Mouse (Mus musculus) hindbrain, embryonic 13.5 days (tissue): ENCODE results near the gene March1. TPM values are rescaled to one million over a fixed set of nuclear protein-coding genes. Genes with fewer than 3 reads are reported as not detected.
A peak's percentile ranks its signal among the peaks of the same experiment; 100 is the strongest.

Source experiments
- ATAC-seq: fragments of 200-750 bp; cut with Nextera tagmentation; 2 replicates; pipeline ENCODE4 v1.8.0; 2017; ENCODE audit warnings: moderate TSS enrichment; ENCODE audit not compliant: low FRiP score
- H3K27ac ChIP-seq: fragments of 300-500 bp; sonication (generic); 2 replicates; pipeline ENCODE4 v1.5.1; 2015; ENCODE audit warnings: inconsistent platforms, mild to moderate bottlenecking, moderate library complexity
- H3K27me3 ChIP-seq: fragments of 300-500 bp; sonication (generic); 2 replicates; pipeline ENCODE4 v1.6.1; 2015; ENCODE audit warnings: mild to moderate bottlenecking, inconsistent platforms
- H3K36me3 ChIP-seq: fragments of 300-500 bp; sonication (generic); 2 replicates; pipeline ENCODE4 v1.6.1; 2015; ENCODE audit warnings: mild to moderate bottlenecking, inconsistent platforms
- H3K4me1 ChIP-seq: fragments of 300-500 bp; sonication (generic); replicated peaks from 2 replicates; pipeline ENCODE4 v1.6.1; 2015; ENCODE audit warnings: inconsistent platforms
- H3K4me2 ChIP-seq: fragments of 300-500 bp; sonication (generic); 2 replicates; pipeline ENCODE4 v1.6.1; 2015; ENCODE audit warnings: inconsistent platforms, mild to moderate bottlenecking, moderate library complexity
- H3K4me3 ChIP-seq: fragments of 300-500 bp; sonication (generic); 2 replicates; pipeline ENCODE4 v1.5.1; 2015; ENCODE audit warnings: mild to moderate bottlenecking, inconsistent platforms
- H3K9ac ChIP-seq: fragments of 300-500 bp; sonication (generic); 2 replicates; pipeline ENCODE4 v1.6.1; 2015; ENCODE audit warnings: mild to moderate bottlenecking, inconsistent platforms
- H3K9me3 ChIP-seq: fragments of 300-500 bp; sonication (generic); 2 replicates; pipeline ENCODE4 v1.6.1; 2016; ENCODE audit warnings: inconsistent platforms
- WGBS: fragments of 180-500 bp; shearing (Covaris S2); methylation state at CpG from one replicate; pipeline ENCODE4 v1.1.7; 2015; 5-methylcytosine and 5-hydroxymethylcytosine counted together
- polyA plus RNA-seq: library from polyadenylated mRNA; unstranded; fragments of >200 nt; fragmentation: Nextera tagmentation; extraction: Ambion mirVana; gene quantifications from 2 replicates; pipeline ENCODE4 v1.2.1, GENCODE M21; 2015

March1 gene
- polyA plus RNA-seq, 1 experiment from 2014 or later: 35.9 TPM

- Histone ChIP-seq H3K4me2 (no peak overlapping the region), H3K9me3 (no peaks in the 10 kb centered on the region), H3K36me3 (no peaks in the 10 kb centered on the region), H3K27me3 (no peaks in the 10 kb centered on the region), H3K9ac (no peak overlapping the region), H3K4me1 (no peaks in the 10 kb centered on the region), H3K27ac (no peak overlapping the region), H3K4me3 (no peak overlapping the region)
- no peak for ATAC-seq
- 81% methylated on average over 3 of the region's 3 CpGs for WGBS
Measured at GRCm38 (mm10) chr8:66200169-66200568, 582.5 kb downstream of the March1 start.

- no peaks in the 10 kb centered on the region for H3K27me3 ChIP-seq
- 85% methylated on average over 7 of the region's 7 CpGs for WGBS
- no peaks in the 10 kb centered on the region for H3K36me3 ChIP-seq
- no peak overlapping the region for H3K4me3 ChIP-seq
- no peak for ATAC-seq
- H3K4me2 ChIP-seq: no peak overlapping the region
- no peaks in the 10 kb centered on the region for H3K4me1 ChIP-seq
- H3K9me3 ChIP-seq: no peaks in the 10 kb centered on the region
- H3K9ac ChIP-seq: no peak overlapping the region
- H3K27ac ChIP-seq: no peak overlapping the region
Measured at GRCm38 (mm10) chr8:66203814-66204438, 586.2 kb downstream of the March1 start.

GRCm38 (mm10) chr8:66209553-66209952, 591.9 kb downstream of the March1 start:
- Histone ChIP-seq H3K4me3 (no peak overlapping the region), H3K27me3 (no peaks in the 10 kb centered on the region), H3K4me2 (no peak overlapping the region), H3K36me3 (no peaks in the 10 kb centered on the region), H3K9ac (no peak overlapping the region), H3K27ac (no peak overlapping the region), H3K9me3 (no peaks in the 10 kb centered on the region), H3K4me1 (no peaks in the 10 kb centered on the region)
- 79% methylated on average over 2 of the region's 2 CpGs for WGBS
- ATAC-seq: no peak

GRCm38 (mm10) chr8:66210294-66210693, 592.6 kb downstream of the March1 start:
- 76% methylated on average over 2 of the region's 2 CpGs for WGBS
- Histone ChIP-seq H3K36me3 (no peaks in the 10 kb centered on the region), H3K27ac (no peak overlapping the region), H3K9ac (no peak overlapping the region), H3K4me3 (no peak overlapping the region), H3K4me2 (no peak overlapping the region), H3K27me3 (no peaks in the 10 kb centered on the region), H3K9me3 (no peaks in the 10 kb centered on the region), H3K4me1 (no peaks in the 10 kb centered on the region)
- no peak for ATAC-seq

- no peaks in the 10 kb centered on the region for H3K4me1 ChIP-seq
- no peak overlapping the region for H3K27ac ChIP-seq
- H3K27me3 ChIP-seq: no peaks in the 10 kb centered on the region
- no peak overlapping the region for H3K9ac ChIP-seq
- no peaks in the 10 kb centered on the region for H3K9me3 ChIP-seq
- ATAC-seq: peak; percentile 39; the same call in 1 of the 2 replicates
- H3K4me2 ChIP-seq: no peak overlapping the region
- no peaks in the 10 kb centered on the region for H3K36me3 ChIP-seq
- 30% methylated on average over 1 of the region's 1 CpGs for WGBS
- no peak overlapping the region for H3K4me3 ChIP-seq
Measured at GRCm38 (mm10) chr8:66219974-66220373, 602.3 kb downstream of the March1 start.

- Histone ChIP-seq H3K4me2 (no peak overlapping the region), H3K9ac (no peak overlapping the region), H3K27me3 (no peaks in the 10 kb centered on the region), H3K9me3 (no peaks in the 10 kb centered on the region), H3K36me3 (no peaks in the 10 kb centered on the region), H3K27ac (no peak overlapping the region), H3K4me3 (no peak overlapping the region), H3K4me1 (no peaks in the 10 kb centered on the region)
- ATAC-seq: no peak
- 62% methylated on average over 2 of the region's 2 CpGs for WGBS
Measured at GRCm38 (mm10) chr8:66229931-66230330, 612.2 kb downstream of the March1 start.

- no peak for ATAC-seq
- WGBS: 63% methylated on average over 4 of the region's 4 CpGs
Measured at GRCm38 (mm10) chr8:66269546-66269945, 651.8 kb downstream of the March1 start.

GRCm38 (mm10) chr8:66270116-66270515, 652.4 kb downstream of the March1 start:
- Histone ChIP-seq H3K27ac (no peak overlapping the region), H3K4me1 (no peaks in the 10 kb centered on the region), H3K9me3 (no peaks in the 10 kb centered on the region), H3K4me3 (no peak overlapping the region), H3K4me2 (no peak overlapping the region), H3K27me3 (no peaks in the 10 kb centered on the region), H3K36me3 (no peaks in the 10 kb centered on the region), H3K9ac (no peak overlapping the region)
- ATAC-seq: no peak
- 88% methylated on average over 2 of the region's 2 CpGs for WGBS

More at GRCm38 (mm10) chr8:66269546-66269945, 651.8 kb downstream of the March1 start:
- H3K9ac ChIP-seq: no peak overlapping the region
- H3K9me3 ChIP-seq: no peaks in the 10 kb centered on the region
- no peak overlapping the region for H3K4me2 ChIP-seq
- H3K27ac ChIP-seq: no peak overlapping the region
- H3K27me3 ChIP-seq: no peaks in the 10 kb centered on the region
- no peaks in the 10 kb centered on the region for H3K4me1 ChIP-seq
- no peaks in the 10 kb centered on the region for H3K36me3 ChIP-seq
- H3K4me3 ChIP-seq: no peak overlapping the region

GRCm38 (mm10) chr8:66317824-66318223, 700.1 kb downstream of the March1 start:
- Histone ChIP-seq H3K4me2 (no peak overlapping the region), H3K9me3 (no peaks in the 10 kb centered on the region), H3K36me3 (no peaks in the 10 kb centered on the region), H3K27me3 (no peaks in the 10 kb centered on the region), H3K27ac (no peak overlapping the region), H3K4me1 (no peaks in the 10 kb centered on the region), H3K9ac (no peak overlapping the region), H3K4me3 (no peak overlapping the region)
- WGBS: 85% methylated on average over 7 of the region's 7 CpGs
- no peak for ATAC-seq

- H3K4me2 ChIP-seq: no peak overlapping the region
- 49% methylated on average over 4 of the region's 4 CpGs for WGBS
- no peak for ATAC-seq
- H3K36me3 ChIP-seq: no peaks in the 10 kb centered on the region
- H3K9me3 ChIP-seq: no peaks in the 10 kb centered on the region
- no peaks in the 10 kb centered on the region for H3K27me3 ChIP-seq
- H3K27ac ChIP-seq: no peak overlapping the region
- H3K4me3 ChIP-seq: no peak overlapping the region
- H3K9ac ChIP-seq: no peak overlapping the region
- H3K4me1 ChIP-seq: no peaks in the 10 kb centered on the region
Measured at GRCm38 (mm10) chr8:66323045-66323807, 705.5 kb downstream of the March1 start.

GRCm38 (mm10) chr8:66326396-66326795, 708.7 kb downstream of the March1 start:
- H3K4me3 ChIP-seq: no peak overlapping the region
- no peaks in the 10 kb centered on the region for H3K9me3 ChIP-seq
- no peak overlapping the region for H3K9ac ChIP-seq
- H3K4me1 ChIP-seq: no peaks in the 10 kb centered on the region
- H3K36me3 ChIP-seq: no peaks in the 10 kb centered on the region
- H3K27me3 ChIP-seq: no peaks in the 10 kb centered on the region
- H3K27ac ChIP-seq: no peak overlapping the region
- ATAC-seq: no peak
- no peak overlapping the region for H3K4me2 ChIP-seq

- no peaks in the 10 kb centered on the region for H3K27me3 ChIP-seq
- no peak overlapping the region for H3K4me2 ChIP-seq
- WGBS: 86% methylated on average over 3 of the region's 3 CpGs
- no peak overlapping the region for H3K27ac ChIP-seq
- ATAC-seq: no peak
- no peak overlapping the region for H3K4me3 ChIP-seq
- H3K4me1 ChIP-seq: no peaks in the 10 kb centered on the region
- no peak overlapping the region for H3K9ac ChIP-seq
- no peaks in the 10 kb centered on the region for H3K9me3 ChIP-seq
- no peaks in the 10 kb centered on the region for H3K36me3 ChIP-seq
Measured at GRCm38 (mm10) chr8:66332206-66332605, 714.5 kb downstream of the March1 start.

GRCm38 (mm10) chr8:66334265-66334664, 716.6 kb downstream of the March1 start:
- H3K4me2 ChIP-seq: no peak overlapping the region
- H3K27ac ChIP-seq: no peak overlapping the region
- no peaks in the 10 kb centered on the region for H3K4me1 ChIP-seq
- no peaks in the 10 kb centered on the region for H3K36me3 ChIP-seq
- no peaks in the 10 kb centered on the region for H3K9me3 ChIP-seq
- H3K9ac ChIP-seq: no peak overlapping the region
- no peak overlapping the region for H3K4me3 ChIP-seq
- no peak for ATAC-seq
- WGBS: 78% methylated on average over 3 of the region's 3 CpGs
- no peaks in the 10 kb centered on the region for H3K27me3 ChIP-seq
